Comparison of ENCODE assay signal across 10 mouse cellular contexts in the genomic region with DNA sequence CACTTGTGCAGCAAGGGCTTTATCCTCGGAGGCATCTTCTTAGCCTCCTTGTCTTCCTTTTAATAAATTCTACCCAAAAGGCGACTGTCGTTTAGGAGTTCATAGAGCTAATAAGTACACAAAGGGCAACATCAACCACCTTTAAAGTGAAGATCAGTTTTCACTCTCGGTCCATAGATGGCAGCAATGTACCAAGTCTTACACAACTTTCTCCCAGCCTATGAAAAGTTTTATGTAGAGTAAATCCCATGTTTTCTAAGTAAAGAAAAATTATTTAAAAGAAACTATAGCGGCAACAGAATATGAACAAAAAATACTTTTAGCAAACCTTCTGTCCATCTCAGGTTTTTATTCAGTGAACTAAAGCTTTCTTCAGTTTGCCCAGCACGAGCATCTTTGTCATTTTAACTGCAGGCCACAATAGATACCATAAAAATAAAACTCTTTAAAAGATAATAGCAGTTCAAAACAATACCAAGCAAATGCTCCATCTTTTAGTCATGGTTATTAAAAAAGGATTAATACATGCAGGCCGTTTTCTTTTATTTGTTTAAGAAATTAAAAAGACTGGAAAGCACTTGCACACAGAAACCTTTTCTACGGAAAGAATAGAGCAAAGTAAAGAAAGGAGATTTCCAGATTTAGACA.
DNase-seq lines count a peak whose midpoint lies in the region; TF ChIP-seq lines count a peak whose summit lies in the region.
"Had no signal": no experiment of that assay in that cellular context is flagged by ENCODE, and none has a peak within 500 bp of the region (broad histone marks: within the 10 kb centered on the region; RNA-seq: fewer than 3 reads in every experiment).

No protein-coding gene starts in this region.

- intact Hi-C loops in left cerebral cortex, adult 2 months (cut with DNase I) = loop anchor here (5.0 to 10.0 kb wide), 2 partner anchors 1220 to 1922 kb away; no protein-coding TSS in a partner anchor

- peak; percentile 57 for TF ChIP-seq CTCF in left cerebral cortex, adult 2 months (IDR thresholded peaks at IDR 0.05)

- H3K27ac ChIP-seq in left cerebral cortex, adult 2 months = no peak overlapping the region
- H3K27ac ChIP-seq: embryonic facial prominence, embryonic 15.5 days; heart, embryonic 10.5 days had no signal

- no peak overlapping the region for H3K4me3 ChIP-seq in left cerebral cortex, adult 2 months
- H3K4me3 ChIP-seq: embryonic facial prominence, embryonic 15.5 days; heart, embryonic 10.5 days had no signal

- DNase-seq in left cerebral cortex, adult 2 months (ENCODE audit: extremely low spot score in 1 of 2, low spot score in 2 of 2) = no peak
- DNase-seq in left cerebral cortex, adult 8-10 months (ENCODE audit: low spot score in 2 of 2) = no peak
- peak; percentile 6 for DNase-seq in MN1 (ENCODE audit: low spot score)
- DNase-seq in embryo, embryonic 10.5 days (ENCODE audit: low spot score) = peak; percentile 75
- peak; percentile 3 for DNase-seq in retina, adult 2 months (ENCODE audit: low read depth, low spot score)
- no peak for DNase-seq in thymus, postnatal 10 days (ENCODE audit: low spot score in 2 of 2)
- no peak for DNase-seq in frontal cortex, postnatal 14 days (ENCODE audit: low spot score in 2 of 2)
- DNase-seq: adrenal gland, postnatal 10 days had no signal

Comparison
In these comparisons a context has a peak if more than half of its experiments do, and no peak if none do; other contexts are left out.
1. DNase-seq: peak in MN1 (single experiment), embryo, embryonic 10.5 days (single experiment) and retina, adult 2 months (single experiment); none in left cerebral cortex, adult 2 months (0 of 2), left cerebral cortex, adult 8-10 months (0 of 2), thymus, postnatal 10 days (0 of 2) and frontal cortex, postnatal 14 days (0 of 2).